Mouse (Mus musculus) gastrocnemius, postnatal 10 days (tissue): ENCODE data around the gene Mindy1. TPM values are rescaled to one million over a fixed set of nuclear protein-coding genes. Genes with fewer than 3 reads are reported as not detected.
A peak's percentile ranks its signal among the peaks of the same experiment; 100 is the strongest.

Experiments
- DNase-seq: peaks from one replicate; pipeline ENCODE4 v3.0.0; 2021; ENCODE audit warnings: mixed read lengths
- total RNA-seq, 2 experiments: library from RNA; stranded (reverse); gene quantifications; 2 replicates each; pipeline ENCODE4 v1.2.3; 2021

The Mindy1 gene
- total RNA-seq, 2 experiments from 2014 or later, result 19.8 to 21.7 TPM

DNA sequence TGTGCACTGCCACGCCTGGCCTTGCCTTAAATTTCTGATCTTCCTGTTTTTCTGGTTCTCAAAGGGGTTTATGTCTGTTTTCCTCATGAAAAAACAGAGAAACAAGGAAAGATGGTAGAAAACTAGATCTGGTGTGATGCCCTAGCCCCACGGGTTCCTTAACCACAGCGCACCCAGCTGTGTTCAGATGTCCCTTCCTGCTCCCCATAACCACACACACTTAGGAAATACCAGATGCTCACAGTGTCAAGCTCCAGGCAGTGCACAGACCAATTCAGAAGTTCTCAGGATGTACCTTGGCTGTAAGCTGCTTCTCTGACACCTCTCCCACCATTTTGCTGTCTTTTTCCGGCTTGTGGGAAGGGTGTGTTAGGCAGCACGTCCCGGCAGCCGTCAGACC, 13.2 kb downstream of the Mindy1 start:
- DNase-seq, result no peak

DNA sequence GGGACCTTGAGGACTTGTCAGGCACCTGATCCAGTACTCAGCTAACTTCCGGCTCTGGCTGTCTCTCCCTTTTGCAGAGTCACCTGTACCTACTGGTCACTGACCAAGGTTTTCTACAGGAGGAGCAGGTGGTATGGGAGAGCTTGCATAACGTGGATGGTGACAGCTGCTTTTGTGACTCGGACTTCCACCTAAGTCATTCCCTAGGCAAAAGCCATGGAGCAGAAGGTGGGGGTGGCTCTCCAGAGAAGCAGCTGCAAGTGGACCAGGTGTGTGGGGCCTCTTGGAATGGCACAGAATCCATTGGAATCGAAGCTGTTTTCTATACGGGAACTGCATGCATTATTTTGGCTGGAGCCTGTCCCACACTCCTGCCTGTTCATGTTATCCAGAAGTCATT, 13.6 kb downstream of the Mindy1 start:
- no peak for DNase-seq

- DNase-seq, result no peak
These were observed 14.4 kb downstream of the Mindy1 start for GRCm38 (mm10) chr3:95295321-95296102.

DNA sequence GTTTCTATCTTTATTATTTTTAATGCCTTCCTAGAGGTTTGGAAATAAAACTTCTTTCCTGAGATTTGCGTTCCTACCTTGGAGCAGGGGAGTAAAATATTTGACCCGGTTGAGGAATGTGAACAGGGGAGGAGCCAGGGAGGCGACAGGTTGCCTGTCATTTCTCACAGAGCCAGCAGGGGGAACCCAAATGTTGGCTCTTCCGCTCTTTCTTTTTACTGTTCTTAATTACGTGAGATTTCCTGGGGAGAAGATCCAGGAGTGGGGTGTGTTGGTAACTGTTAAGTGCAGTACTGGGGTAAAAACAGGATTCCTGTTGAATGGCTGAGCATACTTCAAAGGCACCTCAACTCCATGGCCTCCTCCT, 14.9 kb downstream of the Mindy1 start:
- no peak for DNase-seq

DNA sequence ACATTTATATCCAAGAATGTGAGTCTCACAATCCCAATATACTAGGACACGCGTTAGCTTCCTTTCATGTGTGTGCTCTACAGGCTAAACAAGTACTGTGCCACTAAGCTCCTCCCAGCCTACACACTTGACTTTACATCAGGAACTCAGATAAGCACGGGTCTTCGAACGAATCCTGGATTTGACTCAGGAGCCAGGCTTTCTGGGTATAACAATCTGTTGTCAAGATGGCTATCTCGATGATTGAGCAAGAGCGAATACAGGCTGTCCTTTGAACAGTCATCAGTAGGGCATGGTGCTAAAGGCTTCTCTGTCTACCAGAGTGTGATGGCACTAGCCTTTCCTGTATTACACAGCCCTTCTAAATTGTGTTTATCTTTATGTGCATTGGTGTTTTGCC, 16.9 kb downstream of the Mindy1 start:
- no peak for DNase-seq

- no peak for DNase-seq
These were observed 20.2 kb downstream of the Mindy1 start for GRCm38 (mm10) chr3:95301204-95301796.

GRCm38 (mm10) chr3:95306244-95306643, 25.1 kb downstream of the Mindy1 start:
- no peak for DNase-seq

DNA sequence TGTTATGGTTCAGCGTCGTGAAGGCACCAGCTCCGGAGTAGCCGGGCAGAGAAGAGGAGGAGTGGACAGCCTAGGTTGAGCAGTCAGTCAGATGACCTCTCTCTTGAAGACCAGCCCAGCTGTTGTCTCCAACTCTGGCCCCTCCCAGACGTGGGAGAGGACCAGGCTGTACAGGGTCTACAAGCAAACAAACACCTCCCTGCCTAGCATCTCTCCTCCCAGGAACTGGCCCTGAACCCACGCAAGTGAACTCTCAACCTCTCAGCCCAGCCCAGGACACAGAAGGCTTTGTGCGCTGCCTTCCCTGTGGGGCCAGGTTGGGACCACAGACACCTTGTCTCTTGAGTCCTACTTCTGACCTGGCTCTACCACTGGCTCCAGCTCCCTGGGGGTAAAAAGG, 26.0 kb downstream of the Mindy1 start, which contains the start of gene Anxa9:
Gene Anxa9, minus strand, starts transcription at position 77 of the 400 bp plus-strand sequence.
- DNase-seq, result no peak

GRCm38 (mm10) chr3:95310496-95310895, 29.4 kb downstream of the Mindy1 start:
- DNase-seq, result no peak

GRCm38 (mm10) chr3:95310968-95311882, 30.1 kb downstream of the Mindy1 start:
- DNase-seq, result peak; percentile 53

- DNase-seq, result no peak
These were observed 31.5 kb downstream of the Mindy1 start for GRCm38 (mm10) chr3:95312623-95313022.

- DNase-seq, result no peak
These were observed 32.3 kb downstream of the Mindy1 start for GRCm38 (mm10) chr3:95313476-95313875.

DNA sequence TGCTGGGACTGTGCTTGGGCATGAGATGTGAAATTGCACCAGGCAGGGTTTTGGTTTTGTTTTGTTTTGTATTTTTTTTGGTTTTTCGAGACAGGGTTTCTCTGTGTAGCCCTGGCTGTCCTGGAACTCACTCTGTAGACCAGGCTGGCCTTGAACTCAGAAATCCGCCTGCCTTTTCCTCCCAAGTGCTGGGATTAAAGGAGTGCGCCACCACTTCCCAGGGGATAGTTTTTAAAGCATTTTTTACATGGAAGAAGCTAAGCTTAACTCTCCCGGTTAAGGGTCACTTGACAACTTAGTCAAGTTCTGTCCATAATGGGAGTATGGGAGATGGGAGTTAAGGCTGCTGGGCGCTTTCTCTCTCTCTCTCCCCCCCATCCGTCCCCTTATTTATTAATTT, 32.9 kb downstream of the Mindy1 start:
- no peak for DNase-seq

DNA sequence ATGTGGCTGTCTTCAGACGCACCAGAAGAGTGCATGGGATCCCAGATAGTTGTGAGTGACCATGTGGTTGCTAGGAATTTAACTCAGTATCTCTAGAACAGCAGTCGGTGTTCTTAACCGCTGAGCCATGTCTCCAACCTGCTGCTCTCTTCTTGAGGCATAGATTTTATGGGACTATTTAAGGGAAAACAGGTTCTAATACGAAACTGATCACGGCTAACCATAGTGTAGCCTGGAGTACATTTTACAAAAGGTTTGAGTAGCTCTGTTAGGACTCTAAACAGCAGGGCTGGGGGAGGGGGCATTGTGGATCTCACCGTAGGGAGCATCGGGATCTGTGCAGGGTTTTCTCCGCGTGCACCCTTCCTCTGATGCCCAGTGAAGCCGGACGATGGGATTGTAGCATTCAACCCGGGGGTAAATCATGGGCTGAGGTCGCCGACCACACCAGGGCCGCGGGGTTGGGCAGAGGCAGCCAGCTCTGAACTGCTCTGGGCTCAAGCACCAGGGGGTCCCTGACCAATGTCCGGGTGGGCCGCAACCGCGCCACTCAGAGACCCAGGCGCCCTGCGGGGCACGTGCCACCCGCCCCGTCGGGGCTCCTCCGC, 33.4 kb downstream of the Mindy1 start, which contains the start of gene Cers2:
Gene Cers2, plus strand, starts transcription at position 306 of the 608 bp plus-strand sequence.
- DNase-seq, result no peak

GRCm38 (mm10) chr3:95315094-95315843, 34.1 kb downstream of the Mindy1 start:
- DNase-seq, result peak; percentile 92

GRCm38 (mm10) chr3:95315844-95316550, 34.9 kb downstream of the Mindy1 start:
- no peak for DNase-seq

DNA sequence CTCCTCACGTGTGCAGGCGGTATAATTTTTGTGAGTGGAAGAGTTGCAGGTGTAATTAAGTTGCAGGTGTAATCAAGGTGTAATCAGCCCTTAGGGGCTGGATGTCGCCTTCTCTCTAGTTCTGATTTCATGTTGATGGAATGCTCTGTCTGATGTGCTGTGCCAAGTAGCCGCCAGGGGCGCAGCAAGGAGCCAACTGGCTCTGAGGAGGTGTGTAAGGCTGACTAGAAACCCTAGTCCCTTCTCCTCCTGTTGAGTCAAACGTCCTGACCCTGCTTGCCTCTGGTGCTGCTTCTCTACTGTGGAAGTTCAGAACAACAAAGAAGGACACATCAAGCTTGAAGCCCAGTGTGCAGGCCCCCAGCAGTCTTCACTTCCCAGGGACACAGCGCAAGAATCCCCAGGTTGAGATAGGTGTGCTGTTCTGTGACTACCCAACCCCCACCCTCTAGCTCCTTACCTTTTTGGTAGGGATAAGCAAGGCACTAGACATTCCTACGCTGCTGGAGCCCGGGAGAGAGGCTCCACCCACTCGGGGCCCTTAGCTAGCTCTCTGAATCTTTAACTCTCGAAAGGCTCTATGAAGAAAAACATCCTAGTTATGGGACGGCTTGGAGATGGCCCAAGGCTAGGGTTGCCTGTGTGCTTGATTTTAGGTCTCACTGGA, 36.4 kb downstream of the Mindy1 start:
- peak; percentile 50 for DNase-seq

DNA sequence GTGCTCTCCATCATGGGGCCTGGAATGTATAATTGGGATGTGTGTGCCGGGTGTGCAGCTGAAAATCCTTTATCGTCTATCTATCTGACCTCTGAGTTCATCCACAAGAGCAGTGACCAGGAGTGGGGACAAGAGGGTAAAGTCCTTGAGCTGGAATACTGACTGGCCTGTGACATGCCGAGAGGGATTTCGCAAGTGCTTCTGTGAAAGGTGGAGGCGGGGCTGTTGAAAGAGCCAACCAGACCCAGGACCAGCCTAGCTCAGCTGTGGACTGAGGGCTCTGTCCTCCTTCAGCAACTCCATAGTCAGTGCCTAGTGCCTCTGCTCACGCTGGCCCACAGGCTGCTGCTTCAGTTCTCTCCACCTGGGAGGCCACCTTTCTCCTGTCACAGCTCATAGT, 37.4 kb downstream of the Mindy1 start:
- no peak for DNase-seq

- no peak for DNase-seq
These were observed 38.0 kb downstream of the Mindy1 start for GRCm38 (mm10) chr3:95319110-95319509.
